Mouse (Mus musculus): ENCODE measurements at regions not wholly inside any gene's neighbourhood (a gene's known extent, or its start where the extent isn't known, plus 50 kb on each side); places are given as distances from the start of the nearest gene placed in this dataset.

DNA sequence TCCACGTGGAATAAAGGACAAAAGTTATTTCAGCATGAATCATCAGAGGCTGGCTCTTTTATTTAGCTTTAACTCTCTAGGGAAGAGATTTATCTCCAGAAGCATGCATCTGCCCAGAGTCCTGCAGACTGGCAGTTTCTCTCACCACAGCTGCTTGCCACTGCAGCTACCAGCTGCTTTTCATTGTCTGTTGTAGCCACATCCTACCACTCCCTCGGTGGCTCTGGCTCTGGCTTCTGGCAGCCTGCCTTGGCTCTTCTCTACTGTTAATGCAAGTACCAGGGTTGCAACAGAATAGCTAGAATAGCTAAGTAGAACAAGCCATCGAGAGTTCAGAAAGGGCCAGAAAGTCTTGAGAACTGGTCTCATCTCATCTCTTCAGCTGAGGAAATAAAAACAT lies 1014.2 kb downstream of the Nsun3 start:
- no peak for DNase-seq (ENCODE audit: low read depth, low spot score)

DNA sequence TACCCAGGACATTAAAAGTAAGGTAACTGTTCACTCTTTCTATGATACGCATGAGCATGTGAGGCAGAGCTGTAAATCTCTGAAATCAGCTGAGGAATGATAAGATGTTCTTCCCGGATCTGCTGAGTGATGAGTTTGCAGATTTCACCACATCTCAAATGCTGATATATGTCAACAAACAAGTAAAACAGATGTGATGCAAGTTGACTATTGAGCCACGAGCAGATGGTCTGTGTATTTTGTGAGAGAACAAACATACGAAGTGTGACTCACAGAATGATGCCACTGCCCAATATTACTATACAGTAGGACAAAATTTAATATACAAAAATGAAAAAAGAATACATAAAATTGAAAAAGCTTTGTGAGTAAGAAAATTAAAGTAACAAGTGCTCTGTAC lies 1058.9 kb downstream of the Nsun3 start:
- peak; percentile 2 for DNase-seq (ENCODE audit: low read depth, low spot score)
